Mouse (Mus musculus) lung, postnatal 14 days (tissue): ENCODE data around the gene Kif24.

Experiments used
- DNase-seq: peaks from one replicate; pipeline ENCODE4 v3.0.0; 2021

The Kif24 gene

DNA sequence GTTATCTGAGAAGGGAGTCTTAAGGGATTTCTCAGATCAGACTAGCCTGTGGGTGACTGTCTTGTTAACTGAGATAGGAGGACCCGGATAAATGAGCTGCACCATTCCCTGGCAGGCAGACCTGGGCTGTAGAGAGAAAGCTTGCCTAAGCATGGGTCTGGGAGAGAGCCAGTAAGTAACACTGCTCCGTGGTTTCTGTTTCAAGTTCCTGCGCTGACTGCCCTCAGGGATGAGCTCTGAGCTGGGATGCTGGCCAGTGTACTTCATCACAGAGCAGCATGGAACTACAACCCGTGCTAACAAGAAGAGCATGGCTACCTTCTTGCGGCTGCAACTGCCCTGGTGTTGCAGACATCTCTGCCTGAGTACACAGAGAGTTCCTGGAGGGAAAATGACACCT lies 64.8 kb downstream of the Kif24 start:
- DNase-seq: no peak

DNA sequence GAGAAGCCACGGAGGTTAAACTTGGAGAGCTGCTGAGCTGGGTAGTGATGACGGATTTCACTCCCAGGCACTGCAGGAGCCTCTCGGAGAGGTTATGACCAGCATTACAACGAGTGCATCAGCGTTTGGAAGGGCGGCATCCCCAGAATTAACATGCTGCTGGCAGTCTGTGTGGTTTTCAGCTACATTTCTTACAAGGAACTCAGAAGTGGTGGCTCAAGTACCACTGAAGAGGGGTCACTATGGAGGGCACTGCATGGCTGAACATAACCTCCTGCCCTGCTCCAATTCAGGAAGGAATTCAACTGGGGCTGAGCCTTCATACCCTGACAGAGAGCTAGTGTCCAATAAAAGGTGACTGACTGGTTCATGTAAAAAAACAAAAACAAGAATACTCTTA lies 66.3 kb downstream of the Kif24 start:
- peak; percentile 23 for DNase-seq

DNA sequence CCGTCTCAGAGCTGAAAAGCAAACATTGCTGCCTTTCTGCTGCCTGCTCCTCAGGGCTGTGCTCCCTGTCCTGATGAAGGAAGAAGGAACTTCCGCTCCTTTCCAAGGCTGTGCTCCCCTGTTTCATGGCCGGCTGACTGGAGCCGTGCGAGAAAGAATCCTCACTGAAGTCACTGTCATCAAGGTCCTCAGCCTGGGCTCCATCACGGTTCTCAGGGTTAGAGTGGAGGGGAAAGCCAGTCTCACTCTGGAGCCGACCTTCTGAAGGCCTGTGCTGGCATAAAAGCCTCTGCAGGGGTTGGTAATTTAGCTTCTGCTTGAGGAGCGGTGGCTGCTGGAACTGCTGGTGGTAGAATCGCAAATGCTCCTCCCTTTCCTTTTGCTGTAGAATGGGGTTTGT lies 70.0 kb downstream of the Kif24 start:
- no peak for DNase-seq

DNA sequence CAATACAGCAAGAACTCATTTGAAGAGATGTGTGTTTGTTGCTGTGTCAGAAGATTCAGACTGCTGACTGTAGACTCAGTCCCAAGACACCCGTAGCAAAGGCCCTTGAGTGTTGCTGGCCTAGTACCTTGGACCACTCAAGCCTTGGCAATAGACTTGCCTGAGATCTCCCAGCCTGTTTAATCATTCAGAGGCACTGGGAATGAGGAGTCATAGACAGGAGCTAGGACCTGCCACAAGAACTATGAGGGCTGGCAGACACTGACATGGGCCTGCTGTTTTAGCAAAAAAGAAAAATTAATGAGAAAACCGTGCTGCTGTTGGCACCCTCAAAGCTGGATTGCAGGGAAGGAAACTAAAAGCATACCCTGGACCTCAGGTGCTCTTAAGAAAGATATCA lies 73.7 kb downstream of the Kif24 start:
- peak; percentile 15 for DNase-seq

DNA sequence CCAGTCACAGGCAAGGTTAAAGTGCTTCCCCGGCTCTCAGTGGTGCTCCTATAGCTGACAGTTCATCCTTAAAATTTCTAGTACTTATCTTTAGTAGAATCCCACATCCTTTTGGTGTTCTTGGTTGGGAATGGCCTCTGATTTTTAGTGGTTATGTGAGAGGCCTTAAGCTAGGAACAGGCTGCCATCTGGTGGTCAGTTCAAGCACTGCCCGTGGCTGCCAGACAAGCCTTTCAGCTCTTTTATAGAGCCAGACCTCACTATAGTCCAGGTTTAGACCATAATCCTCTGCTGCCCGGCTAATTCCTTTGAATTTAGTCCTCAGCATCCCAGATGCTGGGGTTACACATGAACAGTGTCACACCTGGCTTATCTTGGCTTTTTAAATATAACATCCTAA lies 74.6 kb downstream of the Kif24 start:
- DNase-seq: peak; percentile 90

DNA sequence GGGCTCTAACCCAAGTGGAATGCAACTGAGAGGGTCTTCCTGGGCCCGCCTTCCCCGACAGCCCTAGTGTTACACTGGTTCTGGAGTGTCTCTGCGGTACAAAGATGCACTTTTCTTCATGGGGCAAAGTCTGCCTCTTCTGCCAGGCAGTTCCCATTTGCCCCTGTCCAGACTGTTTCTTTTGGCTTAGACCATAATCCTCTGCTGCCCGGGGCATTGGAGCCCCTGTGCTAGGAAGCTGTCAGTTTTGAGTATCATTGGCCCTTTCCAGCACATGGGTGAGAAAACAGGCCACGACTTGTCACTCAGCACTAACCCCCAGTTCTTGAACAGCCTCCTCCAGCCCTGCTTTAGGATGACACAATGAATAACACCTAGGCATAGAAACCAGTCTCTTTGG lies 75.4 kb downstream of the Kif24 start:
- DNase-seq: no peak

DNA sequence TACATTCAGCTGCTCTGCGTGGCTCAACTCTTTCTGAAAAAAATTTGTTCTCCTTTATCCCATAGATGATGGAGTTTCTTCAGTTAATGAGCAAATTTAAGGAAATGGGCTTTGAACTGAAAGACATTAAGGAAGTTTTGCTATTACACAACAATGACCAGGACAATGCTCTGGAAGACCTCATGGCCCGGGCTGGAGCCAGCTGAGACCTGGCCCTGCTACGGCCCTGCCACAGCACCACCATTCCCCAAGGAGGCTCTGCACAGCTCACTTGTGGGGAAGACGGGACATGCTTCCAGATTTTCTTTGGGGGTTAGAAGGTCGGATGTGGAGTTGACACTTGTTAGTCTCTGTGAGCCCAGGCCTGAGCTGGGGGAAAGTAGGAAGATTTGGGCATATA lies 76.1 kb downstream of the Kif24 start:
- DNase-seq: no peak

DNA sequence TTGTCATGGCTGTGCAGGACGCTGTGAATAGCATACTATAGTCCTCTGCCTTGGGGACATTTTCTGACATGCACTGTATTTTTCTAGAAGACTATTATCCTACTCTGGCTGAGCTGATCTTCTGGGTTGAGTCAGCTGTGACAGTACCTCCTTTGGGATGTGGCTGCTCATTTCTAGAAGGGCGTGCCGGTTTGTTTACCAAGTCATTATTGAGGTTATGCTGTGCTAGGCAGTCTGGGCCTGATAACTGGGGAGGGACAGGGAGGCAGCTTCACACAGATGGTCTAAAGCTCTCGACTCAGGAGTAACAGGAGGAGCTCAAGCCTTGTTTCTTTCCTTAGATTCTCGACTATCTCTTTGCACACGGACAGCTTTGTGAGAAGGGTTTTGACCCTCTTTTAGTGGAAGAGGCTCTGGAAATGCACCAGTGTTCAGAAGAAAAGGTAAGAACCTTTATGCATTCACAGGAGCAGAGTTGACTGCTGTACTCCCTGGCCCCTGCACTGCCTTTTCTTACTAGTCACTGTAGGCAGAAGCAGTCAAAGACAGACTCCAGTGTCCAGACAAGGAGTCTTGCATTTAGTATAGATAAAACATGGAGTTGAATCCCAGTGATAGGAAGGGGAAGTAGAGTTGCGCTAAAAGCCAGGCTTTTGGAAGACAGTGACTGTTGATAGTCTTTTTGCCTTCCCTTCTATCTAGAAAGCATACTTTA lies 76.8 kb downstream of the Kif24 start:
- no peak for DNase-seq

DNA sequence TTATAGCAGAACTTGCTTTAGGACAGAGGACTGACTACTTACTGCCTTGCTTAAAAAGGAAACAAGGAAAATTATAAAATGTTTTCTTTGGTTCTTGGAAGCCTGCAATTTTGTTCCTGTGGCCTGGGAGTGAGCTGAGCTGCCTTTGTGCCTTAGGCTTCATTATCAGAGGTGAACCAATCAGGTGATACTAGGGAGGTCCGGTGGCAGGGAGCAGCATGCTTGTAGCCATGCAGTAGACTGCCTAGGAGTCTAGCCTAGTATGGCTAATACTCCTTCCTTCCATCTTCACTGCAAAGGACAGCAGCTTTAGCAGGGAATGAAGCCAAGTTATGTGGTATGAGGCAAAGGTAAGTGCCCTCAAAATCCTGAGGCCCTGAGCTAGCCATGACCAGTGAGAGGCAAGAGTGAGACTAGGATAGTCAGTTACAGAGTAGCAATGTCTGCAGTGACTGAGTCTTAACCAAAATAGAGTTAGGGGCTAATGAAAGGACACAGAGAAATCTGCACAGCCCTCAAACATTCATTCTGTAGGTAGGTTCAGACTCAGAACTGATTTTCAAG lies 78.2 kb downstream of the Kif24 start:
- no peak for DNase-seq

DNA sequence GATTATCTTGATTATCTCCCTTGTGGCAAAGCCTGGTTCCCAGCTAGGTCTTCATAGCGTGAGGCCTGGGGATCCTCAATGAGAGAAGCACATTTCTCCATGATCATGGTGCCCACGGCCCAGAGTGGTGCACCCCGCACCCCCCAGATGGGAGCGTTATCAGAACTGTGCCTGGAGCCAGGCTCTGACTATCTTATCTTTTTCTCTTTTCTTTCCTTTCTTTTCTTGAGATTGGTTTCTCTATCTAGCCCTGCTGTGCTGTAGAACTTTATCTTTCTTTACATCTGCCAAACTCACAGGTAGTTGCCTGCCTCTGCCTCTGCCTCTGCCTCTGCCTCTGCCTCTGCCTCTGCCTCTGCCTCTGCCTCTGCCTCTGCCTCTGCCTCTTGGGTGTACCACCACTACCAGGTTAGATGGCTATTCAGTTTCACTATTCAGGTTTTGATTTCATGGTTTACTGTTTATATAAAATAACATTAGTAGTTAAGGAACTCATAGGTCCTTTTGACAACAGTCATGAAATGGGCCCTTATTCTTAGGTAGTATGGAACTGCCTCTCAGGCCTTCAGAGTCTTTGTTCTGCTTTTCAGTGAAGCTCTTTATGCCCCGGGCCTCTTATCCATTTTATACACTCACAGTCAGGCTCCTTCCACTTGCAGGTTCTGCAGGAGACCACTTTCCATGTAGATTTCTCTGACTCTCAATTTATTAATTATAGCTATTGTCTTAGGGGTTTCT lies 83.3 kb downstream of the Kif24 start:
- no peak for DNase-seq

DNA sequence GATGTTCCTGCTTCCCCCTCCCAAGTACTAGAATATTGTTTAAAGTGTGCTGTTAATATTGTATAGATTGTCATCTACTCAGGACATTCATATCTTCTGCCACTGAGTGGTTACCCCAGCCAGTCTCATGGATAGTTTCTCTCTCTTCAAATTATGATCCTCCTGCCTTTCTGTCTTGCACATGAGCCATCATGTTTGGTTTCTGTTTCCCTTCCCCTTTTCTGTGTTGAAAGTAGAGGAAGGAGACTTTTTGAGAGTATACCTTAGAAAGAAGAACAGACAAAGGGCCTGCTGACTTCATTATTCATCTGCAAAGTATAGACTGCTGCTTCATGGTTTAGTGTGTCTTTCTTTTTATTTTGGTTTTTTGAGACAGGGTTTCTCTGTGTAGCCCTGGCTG lies 87.1 kb downstream of the Kif24 start:
- DNase-seq: no peak

DNA sequence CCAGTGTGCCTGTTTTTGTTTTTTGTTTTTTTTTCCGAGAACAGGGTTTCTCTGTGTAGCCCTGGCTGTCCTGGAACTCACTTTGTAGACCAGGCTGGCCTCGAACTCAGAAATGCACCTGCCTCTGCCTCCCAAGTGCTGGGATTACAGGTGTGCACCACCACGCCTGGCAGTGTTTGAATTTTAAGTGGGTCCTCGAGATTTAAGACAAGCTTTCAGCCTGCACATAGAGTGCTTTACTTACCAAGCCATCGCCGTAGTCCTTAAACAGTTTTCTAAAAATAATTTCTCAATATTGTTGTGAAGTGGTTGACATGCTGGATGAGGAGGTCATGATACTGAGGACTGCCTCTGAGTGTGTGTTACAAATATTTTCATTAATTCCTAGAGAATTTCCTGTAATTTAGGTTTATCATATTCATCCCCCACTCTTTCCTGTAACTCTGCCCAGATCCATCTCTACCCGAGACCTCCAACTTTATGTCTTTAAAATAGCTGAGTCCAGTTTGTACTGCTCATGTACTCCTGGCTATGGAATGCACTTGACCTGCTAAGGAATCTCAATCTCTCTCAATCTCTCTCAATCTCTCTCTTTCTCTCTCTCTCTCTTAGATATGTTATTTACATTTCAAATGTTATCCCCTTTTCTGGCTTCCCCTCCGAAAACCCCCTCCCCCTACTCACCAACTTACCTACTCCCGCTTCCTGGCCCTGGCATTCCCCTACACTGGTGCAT lies 94.8 kb downstream of the Kif24 start:
- DNase-seq: peak; percentile 43

DNA sequence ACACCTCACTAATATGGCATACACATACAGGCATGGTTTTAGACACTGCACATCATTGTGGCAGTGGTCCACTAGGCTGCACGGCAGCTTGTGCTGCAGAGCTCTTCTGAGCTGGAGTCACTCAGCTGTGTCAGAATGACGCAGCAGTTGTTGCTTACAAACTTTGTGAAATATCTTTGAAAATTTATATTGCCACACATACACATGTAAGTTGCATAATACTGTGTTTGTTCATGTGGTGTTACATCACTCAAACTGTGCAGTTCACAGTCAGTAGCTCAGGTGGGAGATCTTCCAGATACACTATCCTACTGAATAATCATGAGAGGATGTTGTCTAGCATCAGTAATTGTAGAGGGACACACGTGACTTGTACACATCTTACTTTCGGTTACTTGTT lies 96.5 kb downstream of the Kif24 start:
- DNase-seq: no peak

DNA sequence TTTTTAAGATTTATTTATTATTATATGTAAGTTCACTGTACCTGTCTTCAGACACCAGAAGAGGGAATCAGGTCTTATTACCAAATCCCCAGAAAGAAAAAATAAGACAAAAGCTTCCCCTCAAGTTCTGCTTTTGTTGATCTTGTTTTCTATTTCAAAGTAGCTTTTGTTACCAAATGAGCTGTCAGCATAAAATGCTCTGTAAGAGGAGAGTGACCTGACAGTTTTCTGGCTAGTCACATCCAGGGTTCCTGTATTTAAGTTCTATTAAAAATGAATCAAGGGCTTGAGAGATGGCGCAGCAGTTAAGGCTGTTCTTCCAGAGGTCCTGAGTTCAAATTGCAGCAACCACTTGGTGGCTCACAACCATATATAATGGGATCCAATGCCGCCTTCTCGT lies 103.6 kb downstream of the Kif24 start:
- no peak for DNase-seq

DNA sequence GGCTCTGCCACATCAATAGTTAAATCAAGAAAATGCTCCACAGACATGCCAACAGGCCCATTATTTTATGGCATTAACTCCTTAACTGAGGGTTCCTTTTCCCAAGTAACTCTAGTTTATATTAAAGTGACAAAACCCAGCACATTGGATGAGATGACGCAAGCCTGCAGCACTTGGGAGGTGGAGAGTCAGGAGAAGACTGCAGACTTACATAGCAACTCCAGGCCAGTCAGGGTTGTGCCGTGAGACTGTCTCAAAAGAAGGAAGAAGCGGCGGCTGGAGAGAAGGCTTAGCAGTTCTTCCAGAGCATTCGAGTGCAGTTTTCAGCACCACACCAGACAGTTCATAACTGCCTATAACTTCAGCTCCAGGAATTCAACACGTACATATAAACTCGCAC lies 105.3 kb downstream of the Kif24 start:
- no peak for DNase-seq

DNA sequence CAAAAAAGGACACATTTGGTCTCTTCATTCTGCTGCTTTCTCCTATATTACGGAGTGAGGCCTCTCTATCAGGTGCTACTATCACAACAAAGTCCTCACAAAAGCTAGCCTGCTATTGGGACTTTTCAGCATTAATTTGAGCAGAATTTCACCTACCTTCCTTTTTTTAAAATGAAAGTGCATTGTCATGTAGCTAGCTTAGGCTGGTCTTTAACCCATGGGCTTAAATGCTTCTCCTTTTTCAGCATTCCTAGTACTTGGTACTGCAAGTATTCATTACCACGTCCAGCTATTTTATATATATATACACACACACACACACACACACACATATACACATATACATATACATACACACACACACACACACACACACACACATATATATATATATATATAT lies 106.0 kb downstream of the Kif24 start:
- DNase-seq: no peak

DNA sequence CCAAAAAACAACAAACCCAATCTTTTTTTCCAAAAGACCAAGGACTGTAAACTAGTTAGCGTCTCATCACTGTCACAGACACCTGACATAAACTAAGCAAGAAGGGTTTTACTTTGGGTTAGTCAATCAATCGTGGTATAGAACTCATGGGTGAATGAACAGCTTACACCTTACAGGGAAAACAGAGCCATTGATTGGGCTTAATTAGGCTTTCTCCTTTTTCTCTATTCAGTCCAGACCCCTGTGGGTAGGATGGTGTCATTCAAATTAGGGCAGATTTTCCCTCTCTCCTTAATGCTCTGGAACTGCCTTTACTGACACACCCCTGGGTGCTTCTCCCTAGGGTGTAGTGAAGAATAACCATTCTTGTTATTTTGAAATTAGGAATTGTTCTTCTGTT lies 107.5 kb downstream of the Kif24 start:
- no peak for DNase-seq

DNA sequence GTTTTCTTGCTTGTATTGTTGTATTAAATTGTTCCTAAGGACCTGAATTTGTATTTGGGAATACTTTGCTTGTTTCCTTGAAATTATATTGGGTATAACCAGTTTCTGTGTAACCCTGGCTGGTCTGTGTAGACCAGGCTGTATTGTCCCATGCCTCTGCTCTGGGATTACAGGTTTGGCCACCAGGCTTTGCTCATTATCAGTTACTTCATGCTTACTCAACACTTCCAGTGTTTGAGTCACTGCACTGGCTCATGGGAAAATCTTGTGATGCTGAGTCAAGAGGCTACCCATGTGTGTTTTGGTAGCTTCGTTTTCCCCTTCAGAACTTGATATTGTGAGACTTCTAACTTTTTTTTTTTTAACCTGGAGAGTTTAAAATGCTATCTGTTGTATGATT lies 111.4 kb downstream of the Kif24 start:
- no peak for DNase-seq

DNA sequence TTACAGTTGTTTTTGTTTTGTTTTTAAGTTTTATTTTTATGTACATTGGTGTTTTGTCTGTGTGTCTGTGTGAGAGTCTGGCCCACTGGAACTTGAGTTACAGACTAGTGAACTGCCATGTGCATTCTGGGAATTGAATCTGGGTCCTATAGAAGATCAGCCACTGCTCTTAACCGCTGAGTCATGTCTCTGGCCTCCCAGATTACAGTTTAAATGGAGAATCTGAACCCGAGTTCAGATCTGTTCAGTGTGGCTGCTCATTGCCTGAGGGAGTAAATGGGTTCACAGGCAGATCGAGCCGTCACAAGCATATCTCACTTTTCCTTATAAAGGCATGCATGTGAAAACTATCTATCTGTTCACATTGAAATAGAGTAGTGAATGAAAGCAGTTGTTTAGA lies 111.9 kb downstream of the Kif24 start:
- DNase-seq: no peak

DNA sequence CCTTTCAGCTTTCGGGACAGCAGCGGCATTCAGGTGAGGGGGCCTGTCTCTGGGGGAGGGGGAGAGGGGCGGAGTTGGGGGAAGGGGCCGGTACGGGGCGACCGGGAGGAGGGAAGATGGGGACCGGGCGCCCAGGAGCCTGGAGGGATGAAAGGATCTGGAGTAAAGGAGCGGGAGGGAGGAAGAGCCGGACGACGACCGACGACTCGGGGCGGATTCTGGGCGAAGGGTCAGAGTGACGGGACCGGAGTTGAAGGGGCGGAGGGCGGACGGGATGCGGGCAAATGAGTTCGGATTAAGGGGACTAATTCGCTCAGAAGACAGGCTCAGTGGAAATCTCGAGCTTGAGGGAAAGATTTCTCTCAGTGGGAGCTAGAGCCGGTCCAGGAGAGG lies 115.5 kb downstream of the Kif24 start:
- DNase-seq: no peak

DNA sequence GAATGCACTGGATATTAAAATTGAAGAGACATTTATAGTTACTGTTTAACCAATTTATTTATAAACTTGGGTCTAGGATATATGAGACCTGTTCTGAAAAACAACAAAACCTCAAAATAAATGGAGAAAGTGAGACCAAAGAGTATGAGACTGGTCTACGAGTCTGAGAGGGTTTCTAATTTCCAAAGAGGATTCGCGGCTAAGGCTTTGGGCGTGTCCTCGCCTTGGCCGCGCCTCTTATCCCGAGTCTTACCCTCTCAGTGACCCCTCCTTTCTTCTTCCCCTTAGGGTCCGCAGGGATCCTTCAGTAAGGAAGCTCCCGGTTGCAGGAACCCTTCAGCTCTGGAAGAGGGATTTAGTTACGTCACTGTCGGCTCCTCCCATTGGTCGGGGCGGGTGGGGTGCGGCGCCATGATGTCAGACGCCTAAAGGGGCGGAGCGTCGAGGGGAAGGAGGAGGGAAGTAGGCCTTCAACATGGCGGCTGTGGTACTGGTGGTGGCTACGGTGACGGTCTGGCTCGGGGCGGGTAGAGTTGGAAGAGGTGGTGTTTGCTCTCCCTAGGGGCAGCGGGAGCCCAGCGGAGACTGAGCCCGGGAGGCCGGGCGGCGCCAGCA lies 116.0 kb downstream of the Kif24 start, which contains the start of gene Ubap1:
Ubap1 (plus strand) TSS at position 413 of the 615 bp plus-strand sequence.
- peak; percentile 95 for DNase-seq

DNA sequence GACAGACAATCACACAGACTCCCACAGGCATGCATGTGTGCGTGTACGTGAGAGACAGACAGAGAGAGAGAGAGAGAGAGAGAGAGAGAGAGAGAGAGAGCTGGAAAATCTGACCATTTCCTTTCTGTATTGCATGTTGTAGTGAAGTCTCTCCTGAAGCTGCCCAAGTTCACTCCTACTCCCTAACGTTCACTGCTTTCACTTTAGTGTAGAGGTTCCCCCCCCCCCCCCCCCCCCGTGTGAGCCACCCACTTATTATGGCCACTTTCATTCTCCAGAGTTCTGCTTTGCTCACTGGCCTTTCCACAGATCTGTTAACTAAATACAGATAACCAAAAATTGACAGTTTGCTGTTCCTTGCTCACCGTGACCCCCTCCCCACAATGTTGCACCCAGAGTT lies 116.8 kb downstream of the Kif24 start:
- DNase-seq: no peak

DNA sequence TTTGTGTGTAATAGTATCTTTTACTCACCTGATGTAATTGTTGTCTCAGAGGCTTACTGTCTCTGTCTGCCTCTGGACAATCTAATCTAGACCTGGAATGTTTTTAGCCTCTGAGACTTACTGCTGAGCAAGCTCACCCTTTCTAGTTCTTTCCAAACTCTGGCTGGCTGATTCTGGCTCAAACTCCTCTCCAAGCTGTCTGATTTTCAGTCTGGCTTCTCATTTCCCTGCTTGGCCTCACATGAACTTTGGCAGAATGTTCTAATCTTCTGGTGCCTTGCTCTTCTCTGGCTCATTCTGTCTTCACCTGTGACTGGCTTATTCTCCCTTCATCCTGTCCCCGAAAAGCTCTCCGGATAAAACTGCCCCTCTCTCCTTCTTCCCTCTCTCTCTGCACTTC lies 118.7 kb downstream of the Kif24 start:
- DNase-seq: no peak
